Mouse (Mus musculus) megakaryocyte, embryonic 14.5 days (primary cell): Measurements from ENCODE around the gene Syt6.

Experiments
- FLI1 ChIP-seq: IDR thresholded peaks from 2 replicates; pipeline ENCODE4 v1.6.1; 2012; ENCODE audit warnings: low read length, inconsistent platforms, mixed read lengths
- GATA1 ChIP-seq: IDR thresholded peaks from 3 replicates; pipeline ENCODE4 v1.6.1; 2012; ENCODE audit warnings: mixed read lengths, low read length, inconsistent platforms, borderline replicate concordance

DNA sequence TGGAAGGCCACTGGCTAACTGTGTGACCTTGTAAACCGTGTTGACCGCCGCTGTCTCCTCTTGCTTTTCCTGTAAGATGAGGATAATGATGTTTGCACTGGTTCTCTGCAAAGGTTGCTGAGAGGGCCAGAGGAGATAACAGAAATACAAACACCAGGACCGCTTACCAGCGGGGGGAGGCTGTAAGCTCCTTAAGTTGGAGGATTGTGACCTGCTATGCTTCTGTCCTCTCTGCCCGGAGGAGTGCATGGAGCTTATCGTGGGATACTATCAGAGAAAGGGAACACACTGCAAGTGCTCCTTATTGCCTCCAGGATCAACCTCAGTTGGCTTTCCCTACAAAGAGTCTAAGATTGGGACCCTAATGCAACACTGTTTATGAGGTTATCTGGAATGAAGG is 97.7 kb downstream of the Syt6 start:
- no peak for TF ChIP-seq GATA1
- no peak for TF ChIP-seq FLI1
